Mouse (Mus musculus) MN1 (cell line): ENCODE data around the gene Gucy1a1.
"Not testable (repeated sequence)": the region's sequence is repeated elsewhere in the genome, so short reads cannot be mapped to it uniquely, and the experiment has no call there.

Source experiments
- DNase-seq: peaks from one replicate; pipeline ENCODE4 v3.0.0-alpha.2; 2016; ENCODE audit warnings: low spot score

Gucy1a1 gene

DNA sequence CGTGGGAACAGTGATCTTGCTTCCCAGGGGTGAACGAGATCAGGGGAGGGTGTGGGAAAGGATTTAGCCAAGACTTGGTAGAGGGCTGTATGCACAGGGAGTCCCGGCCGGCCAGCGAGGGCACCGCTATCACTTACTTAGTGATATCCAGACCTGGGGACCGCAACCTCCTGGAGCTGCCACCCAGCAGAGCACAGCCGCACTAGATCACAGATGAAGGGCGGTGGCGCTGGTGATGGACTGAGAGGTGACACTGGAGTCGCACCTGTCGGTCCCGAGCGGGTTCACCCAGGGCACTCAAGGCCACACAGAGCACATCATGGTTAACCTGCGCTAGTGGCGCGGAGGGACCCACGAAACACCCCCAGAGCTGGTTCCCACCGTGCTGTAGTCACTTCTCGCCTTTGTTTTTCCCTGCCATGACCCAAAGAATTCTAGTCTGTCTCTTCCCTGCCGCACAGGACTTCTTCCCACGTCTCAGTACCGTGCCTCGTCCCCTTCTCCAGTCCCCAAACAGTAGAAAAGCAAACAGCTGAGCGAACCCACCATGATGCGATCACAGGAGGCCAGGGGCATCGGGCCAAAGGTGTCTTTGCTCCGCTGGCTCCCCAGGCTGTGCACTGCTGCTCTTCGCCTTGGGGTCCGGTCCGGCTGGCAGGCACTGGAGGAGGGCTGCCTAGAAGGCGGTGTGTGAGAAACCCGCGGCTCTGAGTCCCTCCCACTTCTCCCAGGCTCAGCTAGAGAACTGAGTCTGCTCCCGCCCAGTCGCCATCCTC is at the start of gene Gucy1a1:
Gucy1a1 (minus strand) TSS at position 664 of the 776 bp plus-strand sequence.
- DNase-seq, result peak; percentile 49

DNA sequence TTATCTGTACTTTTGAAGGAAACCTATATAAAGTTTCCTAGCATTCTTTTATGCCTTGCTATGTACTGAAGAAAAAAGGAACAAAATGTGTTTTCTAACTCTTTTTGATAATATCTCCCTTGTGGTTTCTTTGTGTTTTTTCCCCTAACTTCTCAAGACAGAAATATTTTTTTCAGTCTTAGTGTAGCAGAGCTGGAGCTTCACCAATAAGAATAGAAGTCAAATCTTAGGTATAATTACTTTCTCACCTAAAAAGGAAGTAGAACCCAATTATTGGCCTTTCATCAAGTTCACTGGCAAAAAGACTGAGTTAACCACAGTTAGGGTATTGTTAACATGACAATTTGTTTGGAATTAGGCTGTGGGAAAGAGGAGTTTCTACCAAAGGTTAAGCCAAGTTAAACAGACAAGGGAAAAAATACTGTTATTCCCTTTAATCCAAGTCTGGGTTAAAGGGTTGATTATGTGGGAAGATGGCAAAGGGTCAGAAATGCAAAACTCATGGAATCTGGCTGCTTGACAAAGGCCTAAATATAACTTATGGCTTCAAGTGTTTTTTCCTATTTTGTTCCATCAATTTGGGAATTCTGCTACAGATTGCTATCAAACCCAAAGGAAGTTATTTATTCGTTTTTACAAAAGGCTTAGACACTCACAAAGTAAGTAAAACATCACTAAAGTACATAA is 46.1 kb upstream of the Gucy1a1 start:
- no peak for DNase-seq

DNA sequence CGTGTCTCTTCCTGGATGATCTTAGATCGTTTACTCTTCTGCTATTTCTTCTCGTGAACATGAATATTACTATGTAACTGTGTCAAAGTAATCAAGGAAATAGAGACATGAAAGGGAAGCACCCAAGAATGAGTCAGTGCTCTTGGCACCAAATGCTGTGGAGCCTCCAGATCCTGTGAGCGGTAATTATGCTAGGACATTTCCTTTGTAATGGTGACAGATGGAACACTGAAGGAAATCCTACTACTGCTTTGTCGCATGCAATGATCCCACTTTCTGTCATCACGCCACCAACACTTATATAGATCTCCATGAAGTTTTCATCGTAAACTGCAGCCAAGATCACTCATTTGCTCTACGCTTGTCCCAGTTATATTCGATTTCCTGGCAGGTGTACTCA is 40.0 kb upstream of the Gucy1a1 start:
- DNase-seq, result no peak

DNA sequence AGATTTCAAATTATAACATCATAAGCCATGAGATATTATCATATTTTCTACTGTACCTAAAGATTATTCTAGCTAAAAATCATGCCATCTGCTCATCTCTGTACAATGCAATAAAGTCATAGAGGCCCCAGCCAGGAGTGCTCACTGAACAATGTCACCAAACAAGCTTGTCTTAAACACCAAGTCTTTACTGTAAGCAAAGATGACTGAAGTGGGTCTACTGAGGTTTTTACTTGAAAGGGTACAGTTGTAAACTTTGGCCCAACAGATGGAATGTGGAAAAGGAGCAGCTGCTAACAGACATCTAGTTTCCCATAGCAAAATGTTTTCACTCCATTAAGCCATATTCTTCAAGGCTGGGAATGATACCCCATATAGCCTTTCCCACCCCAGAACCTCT is 35.9 kb upstream of the Gucy1a1 start:
- DNase-seq, result no peak

DNA sequence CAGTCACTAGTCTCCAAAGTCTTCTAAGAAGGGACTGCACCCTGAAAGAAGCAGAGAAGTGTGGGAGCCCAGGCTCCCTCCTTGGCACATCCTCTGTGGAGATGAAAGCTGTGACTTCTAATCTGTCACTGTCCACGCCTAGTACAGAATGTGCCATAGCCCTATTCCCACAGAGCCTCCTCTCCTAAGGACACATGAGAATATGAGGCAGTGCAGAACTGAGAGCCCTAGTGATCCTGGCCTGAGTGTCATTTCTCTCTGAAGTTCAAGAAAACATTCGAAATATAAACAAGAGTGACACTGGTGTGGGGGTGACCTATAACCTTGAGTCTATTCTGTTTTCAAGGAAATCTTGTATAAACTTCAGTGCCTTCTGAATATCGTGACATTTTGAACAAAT is 34.7 kb upstream of the Gucy1a1 start:
- DNase-seq, result no peak

DNA sequence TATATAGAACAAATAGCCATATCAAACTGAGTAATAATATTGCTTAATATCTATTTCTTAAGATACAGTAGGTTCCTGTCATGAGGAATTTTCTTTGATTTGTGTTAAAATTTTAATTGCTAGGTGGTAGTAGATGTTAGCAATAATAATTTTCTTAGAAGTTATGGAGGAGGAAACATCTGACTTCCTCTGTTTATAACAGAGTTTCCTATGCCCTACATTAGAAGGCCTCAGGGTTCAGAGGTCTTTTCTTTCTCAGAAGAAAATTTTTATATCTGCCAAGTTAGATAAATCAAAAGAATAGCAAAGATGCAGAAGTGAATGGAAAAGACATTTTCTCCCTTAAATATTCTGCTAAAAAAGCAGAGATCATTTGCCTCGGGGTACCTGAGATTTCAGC is 29.9 kb upstream of the Gucy1a1 start:
- no peak for DNase-seq

DNA sequence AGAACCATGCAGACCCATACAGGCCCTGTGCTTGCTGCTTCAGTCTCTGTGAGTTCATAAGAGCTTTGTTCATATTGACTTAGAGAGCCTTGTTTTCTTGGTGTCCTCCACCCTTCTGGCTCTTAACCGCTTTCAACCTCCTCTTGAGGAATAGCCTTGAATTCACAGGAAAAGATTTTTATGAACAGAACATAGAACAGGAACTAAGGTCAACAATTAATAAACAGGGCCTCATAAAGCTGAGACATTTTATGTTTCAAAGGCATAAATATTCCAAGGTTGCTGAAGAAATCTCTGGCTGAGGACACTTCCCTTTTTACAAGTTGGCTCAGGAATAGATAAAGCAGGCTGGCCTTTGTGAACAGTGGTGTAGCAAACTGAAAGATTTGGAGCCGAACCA is 21.5 kb upstream of the Gucy1a1 start:
- no peak for DNase-seq

DNA sequence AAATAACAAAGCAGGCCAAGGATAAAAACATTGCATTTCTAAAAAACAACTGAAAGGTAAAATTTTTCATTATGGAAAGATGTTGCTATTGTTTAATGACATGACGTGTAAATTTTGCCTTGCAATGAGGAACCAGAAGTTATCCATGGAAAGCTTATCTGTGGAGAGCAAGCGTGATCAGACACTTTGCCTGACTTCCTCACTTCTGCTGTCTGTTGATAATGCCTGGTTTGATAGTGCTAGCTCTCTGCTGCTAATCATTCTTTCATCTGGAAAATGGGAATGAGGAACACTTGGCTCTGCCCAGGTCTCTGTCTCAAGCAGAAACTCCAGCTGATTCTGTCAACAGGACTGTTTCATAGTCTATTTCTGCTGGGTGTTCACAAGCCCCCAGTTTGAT is 20.3 kb upstream of the Gucy1a1 start:
- DNase-seq, result no peak

DNA sequence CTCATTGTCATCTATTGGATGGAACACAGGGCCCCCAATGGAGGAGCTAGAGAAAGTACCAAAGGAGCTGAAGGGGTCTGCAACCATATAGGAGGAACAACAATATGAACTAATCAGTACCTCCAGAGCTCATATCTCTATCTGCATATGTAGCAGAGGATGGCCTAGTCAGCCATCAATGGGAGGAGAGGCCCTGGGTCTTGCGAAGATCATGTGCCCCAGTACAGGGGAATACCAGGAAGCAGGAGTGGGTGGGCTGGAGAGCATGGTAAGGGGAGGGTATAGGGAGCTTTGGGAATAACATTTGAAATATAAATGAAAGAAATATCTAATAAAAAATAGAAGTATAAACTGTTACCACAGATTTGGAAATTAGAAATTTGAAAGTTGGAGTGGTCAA is 17.4 kb upstream of the Gucy1a1 start:
- DNase-seq, result not testable (repeated sequence)

DNA sequence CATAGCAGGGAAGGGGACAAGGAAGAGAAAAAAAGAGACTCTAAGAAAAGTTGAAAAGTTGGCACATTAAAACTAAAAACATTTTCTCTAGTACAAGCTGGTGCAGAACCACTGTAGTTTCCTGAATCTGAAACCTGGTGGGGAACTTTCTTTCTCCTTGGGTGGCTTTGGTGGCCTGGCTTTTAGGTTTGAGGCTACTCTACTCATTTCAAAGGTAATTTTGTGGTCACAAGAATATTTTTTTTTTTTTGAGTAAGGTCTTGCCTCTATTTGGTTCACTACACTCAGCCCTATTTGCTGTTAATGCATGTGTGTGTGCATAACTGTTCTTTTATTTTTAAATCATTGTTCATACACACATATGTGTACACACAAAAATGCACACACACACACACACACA is 389 bp upstream of the Gucy1a1 start:
- no peak for DNase-seq

DNA sequence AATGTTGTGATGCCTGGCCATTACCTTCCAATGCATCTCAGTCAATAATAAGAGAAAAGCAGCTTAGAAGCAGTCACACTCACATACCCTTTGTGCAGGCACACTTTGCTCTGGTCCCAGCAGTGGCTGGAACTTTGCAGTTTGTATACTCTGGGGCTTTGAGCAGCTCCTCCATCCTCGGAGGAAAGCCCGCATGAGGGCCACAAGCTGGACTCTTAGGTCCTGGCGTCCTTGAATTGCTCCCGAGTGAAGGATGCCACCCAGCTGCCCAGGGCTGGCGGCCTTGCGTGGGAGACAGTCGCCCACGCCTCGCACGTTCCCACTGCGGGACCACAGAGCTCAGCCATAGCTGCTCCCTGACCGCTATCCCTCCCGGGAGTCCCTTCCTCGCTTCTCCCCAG is 864 bp downstream of the Gucy1a1 start:
- no peak for DNase-seq

DNA sequence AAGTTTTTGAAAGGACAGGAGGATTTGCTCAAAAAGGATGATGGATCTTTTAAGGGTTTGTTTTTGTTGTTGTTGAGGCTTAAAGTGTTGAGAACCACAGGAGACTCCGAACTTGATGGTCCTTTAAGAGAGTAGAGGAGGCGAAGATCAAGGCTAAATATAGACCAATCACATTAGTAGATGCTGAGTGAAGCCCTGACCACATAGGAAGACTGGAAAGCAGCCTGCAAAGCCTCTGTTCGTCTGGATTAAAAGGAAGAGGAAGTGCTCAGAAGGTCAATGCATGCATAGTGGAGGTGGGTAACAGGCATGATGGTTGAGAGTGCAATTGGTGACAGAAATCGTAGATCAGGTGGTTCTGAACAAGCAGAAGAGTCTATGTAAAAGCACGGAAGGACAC is 4.8 kb downstream of the Gucy1a1 start:
- no peak for DNase-seq

DNA sequence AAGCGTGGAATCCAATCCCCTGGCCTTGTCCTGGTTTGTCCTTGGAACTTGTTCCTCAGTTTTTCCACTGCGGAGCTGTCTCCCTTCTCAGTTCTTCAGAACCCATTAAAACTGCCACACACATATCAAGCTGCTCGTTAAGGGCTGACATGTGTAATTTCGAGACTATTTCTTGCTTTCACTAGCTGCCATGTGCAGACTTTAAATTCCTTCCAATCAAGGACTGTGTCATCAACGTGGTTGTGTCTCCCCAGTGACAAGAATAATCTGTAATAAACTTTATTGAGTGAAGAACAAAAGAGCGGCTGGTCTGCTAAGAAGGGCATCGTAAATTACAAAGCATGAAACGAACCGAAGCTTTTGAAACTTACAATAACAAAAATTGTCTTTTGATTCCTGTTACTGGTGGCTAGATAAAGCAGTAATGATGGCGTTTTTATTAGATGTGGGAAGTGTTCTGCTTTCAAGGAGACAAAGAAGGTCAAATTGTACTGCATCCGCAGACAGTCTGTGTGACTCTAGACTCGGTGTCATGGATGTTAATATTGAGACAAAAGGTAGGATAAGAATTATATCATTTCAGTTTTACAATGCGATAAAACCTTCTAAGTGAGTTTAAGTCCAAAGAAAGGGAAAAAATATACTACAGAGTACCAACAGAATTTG is 7.5 kb downstream of the Gucy1a1 start:
- DNase-seq, result no peak

DNA sequence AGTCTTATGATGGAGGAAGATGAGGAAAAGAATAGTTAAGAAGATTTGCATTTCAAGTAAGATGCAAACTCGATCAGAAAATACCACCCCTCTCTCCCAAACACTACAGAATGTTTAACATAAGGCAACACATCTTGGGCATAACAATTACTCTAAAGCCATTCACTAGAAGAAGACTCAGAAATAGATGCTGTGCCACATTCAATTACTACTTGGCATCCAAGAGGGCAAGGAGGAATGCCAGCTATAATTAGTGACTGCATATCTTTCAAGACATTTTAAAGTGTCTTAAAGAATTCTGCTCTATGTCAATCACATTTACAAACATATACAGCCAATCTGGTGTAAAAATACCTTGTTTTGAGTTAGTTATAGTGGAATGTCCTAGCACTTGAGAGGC is 10.1 kb downstream of the Gucy1a1 start:
- no peak for DNase-seq

DNA sequence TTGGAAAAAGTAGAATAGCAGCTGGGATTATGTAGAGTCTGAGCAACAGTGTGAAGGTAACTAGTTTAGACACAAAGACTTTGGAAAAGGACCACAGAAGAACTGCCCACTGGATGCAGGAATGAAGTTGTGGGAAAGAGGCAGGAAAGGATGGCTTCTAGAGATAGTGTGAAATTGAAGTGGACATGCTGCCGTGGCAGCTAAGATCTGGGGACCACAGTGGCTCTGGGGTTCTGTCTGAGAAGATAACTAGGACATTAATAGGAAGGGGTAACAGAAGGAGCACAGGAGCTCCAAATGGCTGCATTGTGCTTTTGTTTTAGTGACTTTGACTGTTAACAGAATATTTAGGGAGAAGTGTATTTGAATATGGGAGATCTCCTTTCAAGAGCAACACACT is 16.3 kb downstream of the Gucy1a1 start:
- no peak for DNase-seq

DNA sequence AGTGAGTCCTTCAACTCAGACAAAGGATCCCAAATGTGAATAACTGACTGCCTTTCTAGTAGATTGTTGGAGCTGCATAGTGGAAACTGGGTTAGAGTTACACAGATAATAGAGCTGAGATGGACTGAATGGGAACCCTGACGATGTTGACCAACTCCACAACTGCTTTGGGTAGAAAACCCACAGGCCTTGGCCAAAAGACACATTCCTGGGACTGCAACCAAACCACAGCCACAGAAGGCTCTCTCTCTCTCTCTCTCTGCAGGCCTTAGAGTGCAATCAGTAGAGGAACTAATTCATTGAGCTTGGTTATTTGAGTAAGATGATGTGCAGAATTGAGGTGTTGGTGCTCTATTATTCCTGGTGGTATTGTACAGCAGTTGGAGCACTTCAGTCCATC is 21.0 kb downstream of the Gucy1a1 start:
- no peak for DNase-seq

DNA sequence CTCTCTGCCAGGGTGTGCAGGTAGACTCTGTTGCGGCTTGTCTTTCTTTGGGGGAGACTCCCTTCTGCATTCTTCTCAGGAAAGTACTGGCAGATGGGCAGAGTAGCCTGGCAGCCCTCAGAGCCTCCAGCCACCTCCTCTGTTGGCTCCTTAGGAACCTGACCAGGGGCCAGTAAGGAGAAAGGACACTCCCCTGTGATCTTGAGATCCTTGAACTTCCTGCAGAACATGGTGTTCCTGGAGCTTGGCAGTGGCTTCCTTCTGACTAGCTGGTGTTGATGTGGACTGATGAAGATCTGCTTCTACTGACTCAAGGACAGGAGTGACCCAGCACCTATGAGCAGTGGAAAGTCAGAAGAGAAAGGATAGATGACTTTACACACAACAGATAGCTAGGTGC is 26.7 kb downstream of the Gucy1a1 start:
- DNase-seq, result no peak

DNA sequence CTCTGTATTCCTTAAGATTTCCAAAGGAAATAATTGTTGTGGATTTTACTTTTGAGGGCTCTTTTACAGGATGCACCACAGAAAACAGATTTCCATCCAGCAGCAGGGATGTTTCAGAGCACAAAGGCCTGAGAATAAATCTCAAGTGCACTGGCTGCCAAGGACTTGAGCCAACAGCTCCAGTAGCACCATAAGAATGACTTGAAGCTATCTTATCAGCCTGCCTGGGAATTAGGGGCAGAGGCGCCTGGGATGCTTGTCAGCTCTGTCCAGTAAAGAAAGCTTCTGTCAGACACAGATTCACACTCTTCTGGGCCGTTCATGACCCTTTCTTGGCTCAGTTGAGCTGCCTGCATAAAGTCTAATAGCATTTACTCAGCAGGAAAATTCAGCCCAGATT is 33.1 kb downstream of the Gucy1a1 start:
- peak; percentile 25 for DNase-seq

DNA sequence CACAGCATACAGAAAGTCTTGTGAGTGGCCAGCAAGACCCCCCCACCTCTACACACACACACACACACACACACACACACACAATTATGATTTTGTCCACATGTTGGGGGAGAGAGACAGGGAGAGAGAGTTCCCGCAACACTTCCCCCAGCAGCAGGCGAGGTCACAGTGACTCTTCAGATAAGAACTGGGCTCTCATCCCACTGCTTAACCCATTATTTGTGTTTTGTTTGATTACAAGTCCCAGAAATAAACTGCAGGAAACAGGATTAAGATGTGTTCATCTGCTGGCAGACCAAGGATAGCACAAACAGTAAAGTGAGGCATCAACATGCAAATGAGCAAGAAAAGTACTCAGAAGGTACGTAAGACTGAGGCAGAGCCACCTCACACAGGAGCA is 33.6 kb downstream of the Gucy1a1 start:
- no peak for DNase-seq

DNA sequence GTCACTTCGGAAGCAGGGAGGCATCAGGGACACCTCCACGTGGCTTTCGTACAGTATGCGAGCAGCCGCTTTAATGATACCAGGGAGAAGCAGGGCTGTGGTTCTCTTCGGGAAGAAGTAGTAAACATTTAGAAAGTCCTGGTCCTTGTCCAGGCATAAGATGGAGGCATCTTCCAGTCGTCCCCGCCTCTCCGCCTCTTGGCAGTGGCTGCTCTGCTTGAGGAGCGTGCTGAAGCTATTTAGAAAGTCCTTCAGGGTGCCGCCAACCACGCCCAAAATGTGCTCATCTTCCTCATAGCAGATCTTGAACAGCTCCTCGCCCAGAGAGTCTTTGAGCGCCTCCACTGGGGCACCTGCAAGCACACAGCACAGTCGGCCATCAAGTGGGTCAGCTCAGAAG is 36.6 kb downstream of the Gucy1a1 start:
- DNase-seq, result no peak

DNA sequence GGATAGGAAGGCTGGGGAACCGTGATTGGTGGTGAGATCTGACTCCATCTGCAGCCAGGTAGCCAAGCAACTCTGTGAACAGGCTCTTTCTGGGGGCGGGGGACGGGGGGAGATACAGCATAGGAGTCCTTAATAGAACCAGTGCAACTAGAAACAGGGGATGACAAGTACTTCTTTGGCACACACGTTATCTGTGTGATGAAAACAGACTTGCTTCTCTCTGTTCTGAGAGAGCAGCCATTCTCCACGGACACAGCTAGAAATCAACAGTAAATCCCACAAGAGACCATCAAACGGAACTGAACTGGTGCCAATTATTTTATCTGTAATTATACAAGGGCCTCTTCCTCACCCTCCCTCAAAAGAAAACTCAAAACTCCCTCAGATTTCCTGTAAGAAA is 41.4 kb downstream of the Gucy1a1 start:
- no peak for DNase-seq

DNA sequence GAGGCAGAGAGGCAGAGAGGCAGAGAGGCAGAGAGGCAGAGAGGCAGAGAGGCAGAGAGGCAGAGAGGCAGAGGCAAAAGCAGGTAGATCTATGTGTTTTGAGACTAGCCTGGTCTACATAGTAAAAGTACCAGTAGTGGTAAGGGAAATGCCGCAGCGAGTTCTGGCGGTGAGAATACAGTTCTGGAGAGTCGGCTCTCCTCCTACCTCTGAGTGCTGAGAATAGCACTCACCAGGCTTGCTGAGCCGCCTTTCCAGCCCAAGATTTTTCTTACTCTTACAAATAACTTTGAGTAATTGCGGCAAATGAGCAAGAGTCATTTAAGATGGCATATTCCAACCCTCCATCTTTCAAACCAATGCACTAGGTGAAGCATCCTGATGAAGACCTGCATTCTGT is 46.5 kb downstream of the Gucy1a1 start:
- no peak for DNase-seq

DNA sequence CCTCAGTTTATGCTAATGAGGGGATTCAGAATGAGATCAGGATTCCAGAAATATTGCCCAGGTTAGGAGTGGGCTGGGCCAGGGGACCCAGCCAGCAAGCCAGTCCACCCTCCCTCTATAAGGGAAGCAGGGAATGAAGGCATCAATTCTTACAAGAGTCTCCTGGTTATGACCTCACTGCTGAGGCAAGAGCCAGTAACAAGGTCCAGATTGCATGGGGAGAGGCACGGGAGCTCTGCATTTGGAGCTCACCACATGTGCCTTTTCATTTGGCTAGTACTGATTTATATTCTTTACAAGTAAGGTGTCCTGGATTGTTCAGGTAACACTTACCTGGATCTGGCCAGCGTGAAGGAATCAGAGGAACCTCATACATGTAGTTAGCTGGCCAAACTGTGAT is 48.8 kb downstream of the Gucy1a1 start:
- DNase-seq, result peak; percentile 53
